Mouse (Mus musculus) adrenal gland, adult 10 weeks (tissue): Measurements from ENCODE around the gene Fosb. TPM values are rescaled to one million over a fixed set of nuclear protein-coding genes. Genes with fewer than 3 reads are reported as not detected.

Source experiments
- polyA plus RNA-seq: library from polyadenylated mRNA; stranded (reverse); fragments of 350-450 nt; fragmentation: Illumina TruSeq; extraction: RNeasy Lipid Tissue Mini Kit (QIAGEN cat#74804); gene quantifications from one replicate; pipeline ENCODE4 v1.2.3, GENCODE M21; 2014; ENCODE audit warnings: low read depth, low replicate concordance

Fosb gene
- polyA plus RNA-seq: 1.3 TPM

GRCm38 (mm10) chr7:19309884-19310641, at the start of gene Fosb:
TSS of gene Fosb (minus strand) at chr7:19310051.

DNA sequence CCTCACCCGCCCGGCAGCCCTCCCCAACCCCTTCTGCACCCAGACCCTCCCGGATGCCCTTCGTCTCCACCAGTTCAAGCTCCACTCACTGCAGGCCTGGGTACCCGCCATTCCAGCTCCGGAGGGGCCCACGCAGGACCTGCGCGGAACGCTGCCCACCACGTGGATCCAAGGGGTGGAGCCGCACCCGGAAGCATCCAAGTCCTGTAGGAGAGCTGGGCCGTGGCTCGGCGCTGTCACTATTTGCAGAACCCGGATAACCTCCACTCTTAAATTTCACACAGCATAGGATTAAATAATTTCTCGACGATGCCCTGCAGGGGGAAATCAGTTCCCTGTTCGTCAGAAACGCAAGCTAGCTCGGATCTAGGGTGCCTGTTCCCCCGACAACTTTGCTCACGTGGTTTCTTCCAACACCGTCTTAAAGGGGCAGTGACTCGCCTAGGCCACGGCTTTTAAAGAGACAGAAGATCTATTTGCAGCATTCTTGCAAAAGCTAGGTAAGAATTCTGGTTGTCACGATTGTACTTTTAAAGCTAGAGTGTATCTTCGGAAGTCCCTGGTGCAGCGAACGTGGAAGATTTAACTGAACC, 49.5 kb upstream of the Fosb start, which contains the start of the genes Cd3eap and Ppp1r13l:
TSS of gene Cd3eap (minus strand) at position 185 of the 593 bp plus-strand sequence.
TSS of gene Ppp1r13l (plus strand) at position 451 of the 593 bp plus-strand sequence.

DNA sequence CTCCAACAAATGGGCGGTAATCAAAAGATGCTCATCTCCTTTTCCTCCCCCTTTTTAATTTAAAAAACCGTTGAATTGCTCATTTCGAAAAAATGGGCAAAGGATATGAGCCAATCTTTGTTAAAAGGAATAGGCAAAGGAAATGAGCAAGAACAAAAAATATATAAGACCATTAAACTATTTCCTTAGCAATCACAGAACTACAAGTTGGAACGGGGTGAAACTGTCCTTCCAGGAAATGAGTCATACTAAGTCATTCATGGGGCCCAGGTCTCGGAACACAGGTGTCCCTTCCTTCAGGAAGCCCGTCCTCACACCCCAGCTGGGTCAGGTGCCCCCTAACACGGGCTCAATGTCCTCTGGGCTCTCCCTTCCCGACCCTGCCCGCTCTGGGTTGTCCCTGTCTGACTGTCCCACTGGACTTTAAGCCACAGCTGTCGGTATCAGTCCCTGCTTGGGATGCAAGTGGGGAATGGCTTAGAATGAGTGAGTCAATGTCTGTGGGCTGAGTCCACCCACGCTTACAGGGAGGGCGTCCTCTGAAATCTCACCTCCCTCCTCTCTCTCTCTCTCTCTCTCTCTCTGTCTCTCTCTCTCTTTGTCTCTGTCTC, 34.5 kb upstream of the Fosb start, which contains the start of gene Ercc1:
TSS of gene Ercc1 (plus strand) at position 542 of the 611 bp plus-strand sequence.

GRCm38 (mm10) chr7:19282385-19282784, 27.5 kb downstream of the Fosb start, which contains the start of gene Rtn2:
TSS of gene Rtn2 (plus strand) at chr7:19282624.

DNA sequence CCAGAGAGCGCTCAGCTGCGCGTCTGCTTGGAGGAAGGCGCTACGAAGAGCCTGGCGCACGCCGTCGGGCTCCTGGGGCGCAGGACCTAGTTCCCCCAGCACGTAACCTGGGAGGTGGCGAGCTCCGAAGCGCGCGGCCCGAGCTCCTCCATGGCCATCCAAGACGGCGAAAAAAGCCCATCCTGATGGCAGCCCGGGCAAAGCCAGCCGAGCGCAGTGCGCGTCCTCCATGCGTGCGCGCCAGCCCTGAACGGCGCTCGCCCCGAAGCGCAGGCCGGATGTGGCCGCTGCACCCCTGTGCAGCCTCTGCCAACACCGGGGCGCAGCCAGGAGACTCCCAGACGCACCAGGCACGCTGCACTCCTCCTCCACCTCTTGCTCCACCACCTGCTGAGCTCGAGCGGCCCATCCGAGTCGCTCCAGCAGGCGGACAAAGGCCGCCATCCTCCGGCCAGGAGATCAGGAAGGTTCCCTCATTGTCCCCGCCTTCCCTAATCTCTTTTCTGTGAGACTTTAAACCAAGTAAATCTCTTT, 30.2 kb downstream of the Fosb start, which contains the start of gene Ppm1n:
TSS of gene Ppm1n (minus strand) at position 484 of the 534 bp plus-strand sequence.

GRCm38 (mm10) chr7:19271238-19272172, 38.3 kb downstream of the Fosb start, which contains the start of gene Vasp:
TSS of gene Vasp (minus strand) at chr7:19271817.

Other genes starting within 250 kb of the Fosb start
- 1.3 TPM for gene Dmwd, start 233.8 kb downstream of the Fosb start, polyA plus RNA-seq
- gene Dmpk, start 226.2 kb downstream of the Fosb start, polyA plus RNA-seq: 11.7 TPM
- 1.5 TPM for gene Six5, start 215.5 kb downstream of the Fosb start, polyA plus RNA-seq
- gene Gm4969, start 191.7 kb downstream of the Fosb start, polyA plus RNA-seq: not detected
- 0.82 TPM for gene Fbxo46, start 190.2 kb downstream of the Fosb start, polyA plus RNA-seq
- 10.5 TPM for gene Qpctl, start 160.8 kb downstream of the Fosb start, polyA plus RNA-seq
- 2.0 TPM for gene Snrpd2, start 160.3 kb downstream of the Fosb start, polyA plus RNA-seq
- not detected for gene Gipr, start 143.9 kb downstream of the Fosb start, polyA plus RNA-seq
- gene Eml2, start 133.6 kb downstream of the Fosb start, polyA plus RNA-seq: not detected
- gene Gpr4, start 97.5 kb downstream of the Fosb start, polyA plus RNA-seq: 5.4 TPM
- 13.0 TPM for gene Opa3, start 81.7 kb downstream of the Fosb start, polyA plus RNA-seq
- 17.5 TPM for gene Vasp, start 38.2 kb downstream of the Fosb start, polyA plus RNA-seq
- not detected for gene Ppm1n, start 30.0 kb downstream of the Fosb start, polyA plus RNA-seq
- 1.9 TPM for gene Rtn2, start 27.4 kb downstream of the Fosb start, polyA plus RNA-seq
- not detected for gene Ercc1, start 34.7 kb upstream of the Fosb start, polyA plus RNA-seq
- gene Cd3eap, start 49.4 kb upstream of the Fosb start, polyA plus RNA-seq: 1.8 TPM
- not detected for gene Ppp1r13l, start 49.7 kb upstream of the Fosb start, polyA plus RNA-seq
- 0.41 TPM for gene Ercc2, start 72.0 kb upstream of the Fosb start, polyA plus RNA-seq
- not detected for gene Klc3, start 94.1 kb upstream of the Fosb start, polyA plus RNA-seq
- gene Ckm, start 94.7 kb upstream of the Fosb start, polyA plus RNA-seq: 0.70 TPM
- gene Mark4, start 148.8 kb upstream of the Fosb start, polyA plus RNA-seq: 2.2 TPM
- gene Exoc3l2, start 153.3 kb upstream of the Fosb start, polyA plus RNA-seq: 1.2 TPM
- gene Bloc1s3, start 198.3 kb upstream of the Fosb start, polyA plus RNA-seq: 9.3 TPM
- gene Trappc6a, start 198.3 kb upstream of the Fosb start, polyA plus RNA-seq: not detected
- gene Nkpd1, start 207.8 kb upstream of the Fosb start, polyA plus RNA-seq: not detected